Mouse (Mus musculus): Measurements from ENCODE around the gene Gm20479. TPM values are rescaled to one million over a fixed set of nuclear protein-coding genes. Genes with fewer than 3 reads are reported as not detected.

The Gm20479 gene
- total and polyA plus RNA-seq, 3 experiments: 2.7 TPM; not detected in 2

GRCm38 (mm10) chr7:27322291-27322690, 34.9 kb downstream of the Gm20479 start:
- H3K79me2 ChIP-seq (ENCODE audit: control insufficient read depth, insufficient read depth, low read length, poor library complexity): no peaks in the 10 kb centered on the region
- no peak overlapping the region for H3K4me3 ChIP-seq (ENCODE audit: control insufficient read depth in 1 of 2, insufficient read depth in 1 of 2, low read depth in 2 of 2, low read length in 2 of 2)
- no peaks in the 10 kb centered on the region for H3K27me3 ChIP-seq (ENCODE audit: control insufficient read depth in 1 of 2, insufficient read depth in 2 of 2, low read length in 2 of 2)
- DNase-seq (ENCODE audit: low read depth, low spot score): no peak
- no peaks in the 10 kb centered on the region for H3K36me3 ChIP-seq (ENCODE audit: control insufficient read depth in 1 of 2, insufficient read depth in 2 of 2, low read length in 2 of 2)
- H3K9me3 ChIP-seq (replicated peaks; ENCODE audit: insufficient read depth, low read length): no peaks in the 10 kb centered on the region
- H3K27ac ChIP-seq (ENCODE audit: control insufficient read depth, low read depth, low read length): no peak overlapping the region
- TF ChIP-seq CHD2 (IDR thresholded peaks at IDR 0.05; ENCODE audit: low read length) (no peak), HCFC1 (IDR thresholded peaks at IDR 0.05; ENCODE audit: low read depth, low read length) (no peak), TBP (IDR thresholded peaks at IDR 0.05; ENCODE audit: low read depth, low read length) (no peak), RAD21 (IDR thresholded peaks at IDR 0.05; ENCODE audit: low read depth, low read length) (no peak), SIN3A (IDR thresholded peaks at IDR 0.05; ENCODE audit: low read length) (no peak), MXI1 (IDR thresholded peaks at IDR 0.05; ENCODE audit: low read depth, low read length) (no peak), POLR2AphosphoS5 (IDR thresholded peaks at IDR 0.05; ENCODE audit: borderline replicate concordance, low read depth, low read length) (no peak), ELF1 (IDR thresholded peaks at IDR 0.05; ENCODE audit: low read depth, low read length) (no peak)
- H3K9ac ChIP-seq (ENCODE audit: control insufficient read depth, low read depth, low read length, poor library complexity, severe bottlenecking): no peak overlapping the region
- no peaks in the 10 kb centered on the region for H3K4me1 ChIP-seq (ENCODE audit: control insufficient read depth in 1 of 2, insufficient read depth in 2 of 2, low read length in 2 of 2)

- TF ChIP-seq POLR2AphosphoS2 (IDR thresholded peaks at IDR 0.05; ENCODE audit: low read length): no peak
- TF ChIP-seq MEF2A (IDR thresholded peaks at IDR 0.05; ENCODE audit: extremely low read depth, insufficient replicate concordance, low read depth, low read length, poor library complexity, severe bottlenecking): no peak
- no peak for TF ChIP-seq GATA1 (IDR thresholded peaks at IDR 0.05; ENCODE audit: low read depth, low read length)
- TF ChIP-seq CHD2 (IDR thresholded peaks at IDR 0.05; ENCODE audit: low read length): no peak
- no peak for TF ChIP-seq SIN3A (IDR thresholded peaks at IDR 0.05; ENCODE audit: low read length)
- no peak for TF ChIP-seq POLR2A (IDR thresholded peaks at IDR 0.05; ENCODE audit: control insufficient read depth in 1 of 2, insufficient read depth in 1 of 2, low read depth in 1 of 2, low read length in 2 of 2, poor library complexity in 1 of 2)
- no peak for TF ChIP-seq KAT2A (conservative IDR thresholded peaks at IDR 0.05; ENCODE audit: low read depth, low read length)
- no peak for TF ChIP-seq SMC3 (IDR thresholded peaks at IDR 0.05; ENCODE audit: low read depth, low read length)
- TF ChIP-seq ZKSCAN1 (IDR thresholded peaks at IDR 0.05; ENCODE audit: low read depth, low read length): no peak
- no peak for TF ChIP-seq RCOR1 (IDR thresholded peaks at IDR 0.05; ENCODE audit: low read depth, low read length)
- TF ChIP-seq RAD21 (IDR thresholded peaks at IDR 0.05; ENCODE audit: low read depth, low read length): no peak
- TF ChIP-seq TBP (IDR thresholded peaks at IDR 0.05; ENCODE audit: low read depth, low read length): no peak
- TF ChIP-seq HCFC1 (IDR thresholded peaks at IDR 0.05; ENCODE audit: low read depth, low read length): no peak
- no peak for TF ChIP-seq POLR2AphosphoS5 (IDR thresholded peaks at IDR 0.05; ENCODE audit: borderline replicate concordance, low read depth, low read length)
- TF ChIP-seq CHD1 (IDR thresholded peaks at IDR 0.05; ENCODE audit: low read depth, low read length): no peak
- TF ChIP-seq MXI1 (IDR thresholded peaks at IDR 0.05; ENCODE audit: low read depth, low read length): no peak
- Histone ChIP-seq H3K27me3 (ENCODE audit: control insufficient read depth in 1 of 2, insufficient read depth in 2 of 2, low read length in 2 of 2) (no peaks in the 10 kb centered on the region), H3K9me3 (replicated peaks; ENCODE audit: insufficient read depth, low read length) (no peaks in the 10 kb centered on the region), H3K36me3 (ENCODE audit: control insufficient read depth in 1 of 2, insufficient read depth in 2 of 2, low read length in 2 of 2) (no peaks in the 10 kb centered on the region), H3K27ac (ENCODE audit: control insufficient read depth, low read depth, low read length) (no peak overlapping the region), H3K4me1 (ENCODE audit: control insufficient read depth in 1 of 2, insufficient read depth in 2 of 2, low read length in 2 of 2) (no peaks in the 10 kb centered on the region), H3K4me3 (ENCODE audit: control insufficient read depth in 1 of 2, insufficient read depth in 1 of 2, low read depth in 2 of 2, low read length in 2 of 2) (no peak overlapping the region), H3K9ac (ENCODE audit: control insufficient read depth, low read depth, low read length, poor library complexity, severe bottlenecking) (no peak overlapping the region), H3K79me2 (ENCODE audit: control insufficient read depth, insufficient read depth, low read length, poor library complexity) (no peaks in the 10 kb centered on the region)
- DNase-seq (ENCODE audit: low read depth, low spot score): no peak
Measured at GRCm38 (mm10) chr7:27319411-27319810, 37.8 kb downstream of the Gm20479 start.

All from MEL (cell line).